Mouse (Mus musculus): Measurements from ENCODE around the gene Hhat.

The Hhat gene

GRCm38 (mm10) chr1:192663092-192663491 is 107.9 kb downstream of the Hhat start:
- no peaks in the 10 kb centered on the region; the same call in 1 of the 2 replicates for H3K4me1 ChIP-seq (replicated peaks; ENCODE audit: low read depth, low read length)
- H3K27me3 ChIP-seq (ENCODE audit: insufficient read depth, low read length): no peaks in the 10 kb centered on the region
- no peak for TF ChIP-seq NANOG (IDR thresholded peaks at IDR 0.05; ENCODE audit: borderline replicate concordance, low read length)
- TF ChIP-seq CTCF (conservative IDR thresholded peaks at IDR 0.05; ENCODE audit: low read length): no peak
- TF ChIP-seq POU5F1 (IDR thresholded peaks at IDR 0.05; ENCODE audit: borderline replicate concordance, low read length): no peak
- no peak overlapping the region for H3K4me3 ChIP-seq (replicated peaks; ENCODE audit: low read length)
- peaks cover 19% of the 10 kb centered on the region for H3K9me3 ChIP-seq (ENCODE audit: low read length)
- no peaks in the 10 kb centered on the region for H3K36me3 ChIP-seq (ENCODE audit: insufficient read depth, low read length)

- H3K4me3 ChIP-seq (replicated peaks; ENCODE audit: low read length): no peak overlapping the region
- H3K9me3 ChIP-seq (ENCODE audit: low read length): peaks cover 19% of the 10 kb centered on the region
- no peaks in the 10 kb centered on the region for H3K36me3 ChIP-seq (ENCODE audit: insufficient read depth, low read length)
- TF ChIP-seq POU5F1 (IDR thresholded peaks at IDR 0.05; ENCODE audit: borderline replicate concordance, low read length) (no peak), NANOG (IDR thresholded peaks at IDR 0.05; ENCODE audit: borderline replicate concordance, low read length) (no peak), CTCF (conservative IDR thresholded peaks at IDR 0.05; ENCODE audit: low read length) (no peak)
- no peaks in the 10 kb centered on the region for H3K27me3 ChIP-seq (ENCODE audit: insufficient read depth, low read length)
- H3K4me1 ChIP-seq (replicated peaks; ENCODE audit: low read depth, low read length): no peaks in the 10 kb centered on the region; the same call in 1 of the 2 replicates
These were observed 109.4 kb downstream of the Hhat start for GRCm38 (mm10) chr1:192661612-192662011.

DNA sequence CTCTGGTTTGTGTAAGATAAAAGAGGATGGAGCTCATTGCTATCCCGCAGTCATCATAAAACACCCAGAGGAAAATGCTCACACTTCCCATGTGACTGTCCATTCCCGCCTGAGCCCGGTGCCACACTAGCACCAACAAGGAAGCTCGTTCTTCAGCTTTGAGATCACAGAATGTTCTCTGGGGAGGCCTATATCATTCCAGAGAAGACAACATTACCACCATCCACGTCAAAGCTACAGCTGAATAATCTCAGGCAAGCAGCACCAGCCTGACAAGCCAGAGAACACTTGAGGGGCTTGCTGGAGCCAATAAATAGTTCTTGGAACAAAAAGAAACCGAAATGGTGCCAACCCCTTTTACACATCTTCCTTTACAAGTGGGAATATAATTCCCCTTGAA is 113.6 kb downstream of the Hhat start:
- no peaks in the 10 kb centered on the region for H3K36me3 ChIP-seq (ENCODE audit: insufficient read depth, low read length)
- no peaks in the 10 kb centered on the region for H3K27me3 ChIP-seq (ENCODE audit: insufficient read depth, low read length)
- peaks cover 12% of the 10 kb centered on the region for H3K9me3 ChIP-seq (ENCODE audit: low read length)
- no peak overlapping the region for H3K4me3 ChIP-seq (replicated peaks; ENCODE audit: low read length)
- TF ChIP-seq CTCF (conservative IDR thresholded peaks at IDR 0.05; ENCODE audit: low read length) (no peak), POU5F1 (IDR thresholded peaks at IDR 0.05; ENCODE audit: borderline replicate concordance, low read length) (no peak), NANOG (IDR thresholded peaks at IDR 0.05; ENCODE audit: borderline replicate concordance, low read length) (no peak)
- no peaks in the 10 kb centered on the region; the same call in 1 of the 2 replicates for H3K4me1 ChIP-seq (replicated peaks; ENCODE audit: low read depth, low read length)

DNA sequence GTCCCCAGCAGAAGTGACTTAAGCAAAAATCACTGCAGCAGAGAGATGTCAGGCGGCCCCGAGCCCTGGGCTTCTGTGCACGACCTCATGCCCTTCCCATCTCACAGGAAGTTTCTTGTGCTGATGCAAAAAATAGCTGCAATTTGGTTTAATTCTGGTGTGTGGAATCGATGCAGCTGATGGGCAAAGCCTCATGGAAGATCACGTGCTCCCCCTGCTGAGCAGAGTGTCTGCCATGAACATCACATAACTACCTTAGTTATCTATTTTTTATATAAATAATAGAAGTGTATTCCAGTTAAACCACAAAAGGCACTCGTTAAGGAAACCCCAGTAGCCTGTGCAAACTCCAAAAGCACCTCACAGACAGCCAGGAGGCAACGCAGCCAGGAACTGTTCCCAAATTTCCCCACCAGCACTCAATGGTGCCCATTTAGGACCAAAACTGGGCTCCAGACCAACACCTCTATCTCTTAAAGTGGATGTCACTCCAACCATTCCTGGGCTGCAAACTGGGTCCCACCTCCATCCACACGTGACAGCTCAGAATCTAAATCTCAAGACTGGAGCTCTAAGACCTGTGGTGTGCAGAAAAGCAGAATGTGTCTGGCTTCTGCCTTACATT is 118.9 kb downstream of the Hhat start:
- Histone ChIP-seq H3K4me1 (replicated peaks; ENCODE audit: low read depth, low read length) (no peaks in the 10 kb centered on the region), H3K36me3 (ENCODE audit: insufficient read depth, low read length) (no peaks in the 10 kb centered on the region), H3K9me3 (ENCODE audit: low read length) (peaks cover 5% of the 10 kb centered on the region; the same call in 1 of the 2 replicates), H3K4me3 (replicated peaks; ENCODE audit: low read length) (no peak overlapping the region), H3K27me3 (ENCODE audit: insufficient read depth, low read length) (no peaks in the 10 kb centered on the region)
- TF ChIP-seq POU5F1 (IDR thresholded peaks at IDR 0.05; ENCODE audit: borderline replicate concordance, low read length) (no peak), CTCF (conservative IDR thresholded peaks at IDR 0.05; ENCODE audit: low read length) (no peak), NANOG (IDR thresholded peaks at IDR 0.05; ENCODE audit: borderline replicate concordance, low read length) (no peak)

DNA sequence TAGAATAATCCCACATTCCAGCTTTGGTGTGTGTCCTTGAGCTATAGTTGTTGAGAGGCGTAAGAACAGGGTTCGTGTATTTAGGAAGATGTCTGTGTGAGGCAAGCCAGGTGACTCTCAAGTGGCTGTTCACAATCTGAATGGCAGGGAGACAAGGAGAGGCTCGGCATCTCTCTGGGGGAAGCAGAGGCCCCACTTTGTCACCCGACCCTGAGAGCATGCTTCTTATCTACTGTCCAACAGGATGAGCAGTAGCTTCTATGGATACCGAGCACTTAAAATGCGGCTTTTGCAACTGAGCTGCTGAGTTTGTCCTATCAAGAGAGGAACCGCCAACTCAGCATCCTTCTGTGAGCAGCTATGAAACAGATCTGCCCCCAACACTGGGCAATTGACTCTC is 120.4 kb downstream of the Hhat start:
- Histone ChIP-seq H3K36me3 (ENCODE audit: insufficient read depth, low read length) (no peaks in the 10 kb centered on the region), H3K4me1 (replicated peaks; ENCODE audit: low read depth, low read length) (no peaks in the 10 kb centered on the region), H3K4me3 (replicated peaks; ENCODE audit: low read length) (no peak overlapping the region), H3K9me3 (ENCODE audit: low read length) (no peaks in the 10 kb centered on the region), H3K27me3 (ENCODE audit: insufficient read depth, low read length) (no peaks in the 10 kb centered on the region)
- TF ChIP-seq CTCF (conservative IDR thresholded peaks at IDR 0.05; ENCODE audit: low read length) (no peak), POU5F1 (IDR thresholded peaks at IDR 0.05; ENCODE audit: borderline replicate concordance, low read length) (no peak), NANOG (IDR thresholded peaks at IDR 0.05; ENCODE audit: borderline replicate concordance, low read length) (no peak)

- Histone ChIP-seq H3K36me3 (ENCODE audit: insufficient read depth, low read length) (no peaks in the 10 kb centered on the region), H3K4me1 (replicated peaks; ENCODE audit: low read depth, low read length) (no peaks in the 10 kb centered on the region), H3K27me3 (ENCODE audit: insufficient read depth, low read length) (no peaks in the 10 kb centered on the region), H3K9me3 (ENCODE audit: low read length) (no peaks in the 10 kb centered on the region), H3K4me3 (replicated peaks; ENCODE audit: low read length) (no peak overlapping the region)
- TF ChIP-seq CTCF (conservative IDR thresholded peaks at IDR 0.05; ENCODE audit: low read length): no peak
- TF ChIP-seq NANOG (IDR thresholded peaks at IDR 0.05; ENCODE audit: borderline replicate concordance, low read length): no peak
These were observed 121.0 kb downstream of the Hhat start for GRCm38 (mm10) chr1:192650023-192650422.

GRCm38 (mm10) chr1:192649233-192649632 is 121.8 kb downstream of the Hhat start:
- Histone ChIP-seq H3K27me3 (ENCODE audit: insufficient read depth, low read length) (no peaks in the 10 kb centered on the region), H3K36me3 (ENCODE audit: insufficient read depth, low read length) (no peaks in the 10 kb centered on the region), H3K9me3 (ENCODE audit: low read length) (no peaks in the 10 kb centered on the region), H3K4me3 (replicated peaks; ENCODE audit: low read length) (no peak overlapping the region), H3K4me1 (replicated peaks; ENCODE audit: low read depth, low read length) (no peaks in the 10 kb centered on the region)
- TF ChIP-seq NANOG (IDR thresholded peaks at IDR 0.05; ENCODE audit: borderline replicate concordance, low read length): no peak
- no peak for TF ChIP-seq POU5F1 (IDR thresholded peaks at IDR 0.05; ENCODE audit: borderline replicate concordance, low read length)
- no peak for TF ChIP-seq CTCF (conservative IDR thresholded peaks at IDR 0.05; ENCODE audit: low read length)

- no peak for TF ChIP-seq POU5F1 (IDR thresholded peaks at IDR 0.05; ENCODE audit: borderline replicate concordance, low read length)
- no peak for TF ChIP-seq CTCF (conservative IDR thresholded peaks at IDR 0.05; ENCODE audit: low read length)
- TF ChIP-seq NANOG (IDR thresholded peaks at IDR 0.05; ENCODE audit: borderline replicate concordance, low read length): no peak
- H3K27me3 ChIP-seq (ENCODE audit: insufficient read depth, low read length): no peaks in the 10 kb centered on the region
- H3K4me3 ChIP-seq (replicated peaks; ENCODE audit: low read length): no peak overlapping the region
- H3K36me3 ChIP-seq (ENCODE audit: insufficient read depth, low read length): no peaks in the 10 kb centered on the region
- no peaks in the 10 kb centered on the region for H3K4me1 ChIP-seq (replicated peaks; ENCODE audit: low read depth, low read length)
- H3K9me3 ChIP-seq (ENCODE audit: low read length): no peaks in the 10 kb centered on the region
These were observed 123.7 kb downstream of the Hhat start for GRCm38 (mm10) chr1:192647361-192647760.

DNA sequence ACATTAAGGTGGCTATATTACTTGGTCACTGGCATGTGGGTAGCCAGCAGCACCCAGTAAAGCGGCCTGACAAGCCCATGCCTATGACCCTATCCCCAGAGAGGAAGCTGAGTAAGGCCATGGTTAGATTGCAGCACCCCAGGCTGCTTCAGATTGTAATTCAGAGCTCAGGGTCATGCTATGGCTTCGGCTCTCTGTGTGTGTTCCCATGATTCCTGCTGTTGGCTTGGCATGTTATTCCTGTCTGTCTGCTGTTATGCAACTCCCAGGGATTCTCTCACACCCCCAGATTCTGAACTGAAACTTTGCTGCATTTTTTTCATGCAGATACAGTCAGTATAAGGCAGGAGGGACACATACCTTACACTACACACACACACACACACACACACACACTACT is 128.9 kb downstream of the Hhat start:
- TF ChIP-seq POU5F1 (IDR thresholded peaks at IDR 0.05; ENCODE audit: borderline replicate concordance, low read length) (no peak), CTCF (conservative IDR thresholded peaks at IDR 0.05; ENCODE audit: low read length) (no peak), NANOG (IDR thresholded peaks at IDR 0.05; ENCODE audit: borderline replicate concordance, low read length) (no peak)
- Histone ChIP-seq H3K4me3 (replicated peaks; ENCODE audit: low read length) (no peak overlapping the region), H3K9me3 (ENCODE audit: low read length) (no peaks in the 10 kb centered on the region), H3K36me3 (ENCODE audit: insufficient read depth, low read length) (no peaks in the 10 kb centered on the region), H3K4me1 (replicated peaks; ENCODE audit: low read depth, low read length) (no peaks in the 10 kb centered on the region), H3K27me3 (ENCODE audit: insufficient read depth, low read length) (no peaks in the 10 kb centered on the region)

All from E14TG2a.4 (cell line).